8 mouse cellular contexts compared by ENCODE assay signal in the genomic region with DNA sequence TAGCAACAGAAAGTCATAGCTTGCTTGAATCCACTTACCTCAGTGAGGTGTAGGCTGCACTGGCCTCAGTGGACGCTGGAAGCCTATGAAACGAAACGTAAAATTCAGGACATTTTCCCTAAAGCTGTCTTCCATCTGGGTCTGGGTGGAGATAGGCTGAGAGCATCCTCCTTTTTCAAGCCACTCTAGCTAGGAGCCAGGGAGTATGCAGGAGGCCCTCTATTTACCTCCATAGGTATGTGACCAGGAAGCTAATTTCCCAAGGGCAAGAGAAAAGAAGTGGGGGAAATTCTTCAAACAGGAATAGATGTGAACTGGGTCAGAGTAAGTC.
A peak's percentile ranks its signal among the peaks of the same experiment; 100 is the strongest.
DNase-seq lines count a peak whose midpoint lies in the region; ATAC-seq and TF ChIP-seq lines count a peak whose summit lies in the region.

No protein-coding gene starts in this region.

- no peaks in the 10 kb centered on the region for H3K27me3 ChIP-seq in intestine, embryonic 14.5 days (replicated peaks; ENCODE audit: control insufficient read depth, insufficient read depth, low read length)
- H3K27me3 ChIP-seq in intestine, embryonic 16.5 days (replicated peaks; ENCODE audit: control insufficient read depth, insufficient read depth, low read length): no peaks in the 10 kb centered on the region
- H3K27me3 ChIP-seq in forebrain, embryonic 16.5 days (replicated peaks; ENCODE audit: control insufficient read depth, insufficient read depth, low read length): peaks cover 2% of the 10 kb centered on the region; the same call in 1 of the 2 replicates

- H3K9ac ChIP-seq in intestine, embryonic 14.5 days (ENCODE audit: low read length): no peak overlapping the region
- no peak overlapping the region for H3K9ac ChIP-seq in intestine, embryonic 16.5 days (ENCODE audit: low read depth, low read length)
- H3K9ac ChIP-seq in forebrain, embryonic 16.5 days (replicated peaks; ENCODE audit: low read depth, low read length): no peak overlapping the region

- WGBS in intestine, embryonic 14.5 days: 78% methylated on average over 3 of the region's 3 CpGs
- WGBS in intestine, embryonic 16.5 days: 81% methylated on average over 3 of the region's 3 CpGs
- 84% methylated on average over 3 of the region's 3 CpGs for WGBS in forebrain, embryonic 16.5 days

- H3K4me2 ChIP-seq in intestine, embryonic 14.5 days (ENCODE audit: low read length): no peak overlapping the region
- H3K4me2 ChIP-seq in intestine, embryonic 16.5 days (ENCODE audit: low read depth, low read length): no peak overlapping the region
- peak overlapping the region; percentile 67; the same call in 1 of the 2 replicates for H3K4me2 ChIP-seq in forebrain, embryonic 16.5 days (ENCODE audit: low read length)

- H3K27ac ChIP-seq in intestine, embryonic 14.5 days (ENCODE audit: low read depth): no peak overlapping the region
- H3K27ac ChIP-seq in intestine, embryonic 16.5 days (ENCODE audit: low read length): no peak overlapping the region
- H3K27ac ChIP-seq in cortical plate, adult 2 months (ENCODE audit: insufficient read depth, low read length): no peak overlapping the region
- no peak overlapping the region for H3K27ac ChIP-seq in forebrain, embryonic 16.5 days (ENCODE audit: low read length)

- no peak for TF ChIP-seq POLR2A in cortical plate, adult 2 months (IDR thresholded peaks at IDR 0.05; ENCODE audit: extremely low read depth, insufficient read depth, low read length)

- no peak for DNase-seq in frontal cortex, adult 2 months (ENCODE audit: extremely low spot score in 1 of 2, low spot score in 1 of 2)
- DNase-seq in intestine, embryonic 14.5 days (ENCODE audit: low spot score): peak; percentile 43
- DNase-seq in adrenal gland, postnatal 14 days: no peak
- no peak for DNase-seq in urinary bladder, postnatal 4 days (ENCODE audit: low spot score in 2 of 2)

- no peaks in the 10 kb centered on the region for H3K9me3 ChIP-seq in intestine, embryonic 14.5 days (ENCODE audit: control insufficient read depth, low read length)
- no peaks in the 10 kb centered on the region for H3K9me3 ChIP-seq in intestine, embryonic 16.5 days (ENCODE audit: control insufficient read depth, low read length)
- H3K9me3 ChIP-seq in forebrain, embryonic 16.5 days (ENCODE audit: control insufficient read depth, low read length): no peaks in the 10 kb centered on the region

- H3K4me1 ChIP-seq in intestine, embryonic 14.5 days (replicated peaks; ENCODE audit: control insufficient read depth, insufficient read depth, low read length): no peaks in the 10 kb centered on the region
- H3K4me1 ChIP-seq in intestine, embryonic 16.5 days (ENCODE audit: control insufficient read depth, insufficient read depth, low read length): no peaks in the 10 kb centered on the region
- no peaks in the 10 kb centered on the region for H3K4me1 ChIP-seq in cortical plate, adult 2 months (ENCODE audit: control insufficient read depth, insufficient read depth, low read length)
- peaks cover 5% of the 10 kb centered on the region for H3K4me1 ChIP-seq in forebrain, embryonic 16.5 days (replicated peaks; ENCODE audit: control insufficient read depth, insufficient read depth, low read length)

- peak; percentile 53 for ATAC-seq in frontal cortex, adult (ENCODE audit: low TSS enrichment)
- no peak for ATAC-seq in intestine, embryonic 14.5 days (replicated peaks; ENCODE audit: low FRiP score, low TSS enrichment, low read depth)
- no peak for ATAC-seq in intestine, embryonic 16.5 days
- no peak for ATAC-seq in forebrain, embryonic 16.5 days

- H3K36me3 ChIP-seq in intestine, embryonic 14.5 days (ENCODE audit: control insufficient read depth, insufficient read depth, low read length): no peaks in the 10 kb centered on the region
- no peaks in the 10 kb centered on the region for H3K36me3 ChIP-seq in intestine, embryonic 16.5 days (ENCODE audit: control insufficient read depth, insufficient read depth, low read length)
- no peaks in the 10 kb centered on the region for H3K36me3 ChIP-seq in forebrain, embryonic 16.5 days (ENCODE audit: control insufficient read depth, insufficient read depth)

- no peak overlapping the region for H3K4me3 ChIP-seq in intestine, embryonic 14.5 days (ENCODE audit: low read depth, low read length)
- no peak overlapping the region for H3K4me3 ChIP-seq in intestine, embryonic 16.5 days (ENCODE audit: low read length)
- peak overlapping the region; percentile 41; the same call in 1 of the 2 replicates for H3K4me3 ChIP-seq in cortical plate, adult 2 months (ENCODE audit: insufficient read depth, low read length)
- H3K4me3 ChIP-seq in forebrain, embryonic 16.5 days (replicated peaks; ENCODE audit: low read length): no peak overlapping the region

- no peak for TF ChIP-seq CTCF in cortical plate, adult 2 months (IDR thresholded peaks at IDR 0.05; ENCODE audit: extremely low read depth, insufficient read depth, low read length)
